Comparison of ENCODE assay signal across 15 mouse cellular contexts in the genomic region with DNA sequence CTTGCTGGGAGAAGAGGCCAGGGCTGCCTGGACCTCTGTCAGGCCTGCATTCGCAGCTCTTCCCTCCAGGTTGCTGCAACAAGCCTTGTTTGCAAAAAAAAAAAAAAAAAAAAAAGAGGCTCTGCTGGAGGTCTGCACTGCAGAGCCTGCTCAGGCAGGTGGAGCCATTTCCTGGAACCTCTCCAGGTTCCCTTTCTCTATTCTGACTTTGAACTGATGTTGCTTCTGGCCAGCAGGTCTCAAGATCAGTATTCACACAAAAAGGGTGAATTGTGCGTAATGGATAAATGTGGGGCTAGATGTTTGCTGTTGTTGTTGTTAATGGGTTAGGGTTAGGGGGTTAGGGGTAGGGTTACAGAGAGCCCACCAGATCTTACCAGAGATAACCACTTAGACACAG. TPM values are rescaled to one million over a fixed set of nuclear protein-coding genes. Genes with fewer than 3 reads are reported as not detected.
DNase-seq lines count a peak whose midpoint lies in the region.
"Had no signal": no experiment of that assay in that cellular context is flagged by ENCODE, and none has a peak within 500 bp of the region (broad histone marks: within the 10 kb centered on the region; RNA-seq: fewer than 3 reads in every experiment).

No protein-coding gene starts in this region.

- DNase-seq in kidney, adult 9 months, result peak; percentile 52
- DNase-seq in kidney, adult 18-20 months, result no peak
- DNase-seq in ES-CJ7 (ENCODE audit: low read depth, low spot score) (peak; percentile 34), ZHBTc4 (ENCODE audit: low read depth, low spot score) (peak; percentile 45)
- DNase-seq in thymus, postnatal 25 days, result peak; percentile 68
- no peak for DNase-seq in heart, postnatal 25 days (ENCODE audit: low spot score)
- DNase-seq in adrenal gland, postnatal 25 days, result no peak
- DNase-seq: adrenal gland, adult 2 months; cerebellum, adult 8-10 months; gastrocnemius, postnatal 10 days; heart, adult 11 months; heart, postnatal 14 days; liver; lung, postnatal 10 days; right cerebral cortex, postnatal 25 days had no signal

- intact Hi-C loops in heart, postnatal 25 days (cut with DNase I), result no loop called here

RNA-seq across cellular contexts. Expression of gene Tmppe, which starts 34.8 kb away (rescaled TPM):
- total RNA-seq in heart, postnatal 25 days (2021), result 1 to 10 TPM; 3.4 to 4.2 TPM
- 7.7 and 9.7 TPM in 2 replicates for total RNA-seq in adrenal gland, postnatal 25 days (2021)

RNA-seq across cellular contexts. Expression of gene Glb1, which starts 34.8 kb away (rescaled TPM):
- 10 to 100 TPM; 14.8 to 16.3 TPM for total RNA-seq in heart, postnatal 25 days (2021)
- total RNA-seq in adrenal gland, postnatal 25 days (2021), result 30.8 and 37.5 TPM in 2 replicates

RNA-seq across cellular contexts. Expression of gene Crtap, which starts 45.2 kb away (rescaled TPM):
- total RNA-seq in heart, postnatal 25 days (2021), result 10 to 100 TPM; 30.4 to 32.4 TPM
- total RNA-seq in adrenal gland, postnatal 25 days (2021), result 99.2 and 103 TPM in 2 replicates

Comparison
In these comparisons a context has a peak if more than half of its experiments do, and no peak if none do; other contexts are left out.
1. DNase-seq: peak in kidney, adult 9 months (single experiment), ES-CJ7 (single experiment), ZHBTc4 (single experiment) and thymus, postnatal 25 days (single experiment); none in kidney, adult 18-20 months (single experiment), heart, postnatal 25 days (single experiment) and adrenal gland, postnatal 25 days (single experiment).